In the genomic region with DNA sequence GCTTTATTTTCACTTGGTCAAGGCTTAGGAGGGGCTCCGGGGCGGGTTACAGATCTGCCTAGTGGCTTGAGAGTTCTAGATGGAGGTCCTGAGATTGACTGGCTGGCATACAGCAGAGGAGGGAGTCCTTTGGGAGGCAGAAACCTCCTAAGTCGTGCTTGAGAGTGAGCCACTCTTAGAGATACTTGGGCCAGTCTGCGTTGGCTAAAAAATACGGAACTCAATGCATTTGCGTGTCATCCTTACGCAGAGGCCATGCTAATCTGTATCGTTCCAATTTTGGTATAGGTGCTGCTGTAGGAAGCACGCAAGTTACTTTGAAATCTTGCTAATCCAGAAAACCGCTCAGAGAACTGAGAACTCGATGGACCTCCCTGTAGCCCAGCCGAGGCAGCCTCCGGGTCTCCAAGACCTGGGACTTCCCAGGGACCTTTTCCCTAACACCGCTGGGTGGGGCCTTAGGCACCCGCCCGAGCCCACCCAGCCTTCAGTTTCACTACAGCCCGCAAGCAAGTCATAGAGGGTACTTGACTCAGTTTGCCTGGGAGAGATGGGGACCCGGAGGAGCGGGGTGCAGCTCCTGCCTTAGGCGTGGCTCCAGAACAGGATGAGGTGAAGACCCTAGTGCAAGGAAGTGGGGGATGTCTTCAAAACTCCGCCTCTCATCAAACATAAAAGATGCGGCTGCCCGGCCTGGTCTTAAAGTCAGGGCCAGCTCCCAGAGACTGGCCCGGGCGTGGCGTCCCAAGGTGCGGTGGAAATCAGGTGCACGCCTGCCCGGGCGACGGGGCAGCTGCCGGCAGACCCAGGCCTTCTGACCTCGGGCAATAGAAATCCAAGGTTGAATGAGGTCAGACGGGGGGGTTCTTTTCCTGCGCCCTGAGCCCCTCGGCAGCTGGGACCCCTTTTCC, we compare ENCODE assay signal across 8 mouse cellular contexts. TPM values are rescaled to one million over a fixed set of nuclear protein-coding genes. Genes with fewer than 3 reads are reported as not detected.
A peak's percentile ranks its signal among the peaks of the same experiment; 100 is the strongest.
DNase-seq lines count a peak whose midpoint lies in the region; ATAC-seq lines count a peak whose summit lies in the region.

No protein-coding gene starts in this region.

- peak overlapping the region; percentile 94 for H3K27ac ChIP-seq in limb, embryonic 10.5 days
- peak overlapping the region; percentile 77; the same call in 1 of the 2 replicates for H3K27ac ChIP-seq in neural tube, embryonic 13.5 days (replicated peaks)

- peaks cover 59% of the 10 kb centered on the region for H3K4me1 ChIP-seq in megakaryocyte, embryonic 14.5 days
- peaks cover 56% of the 10 kb centered on the region for H3K4me1 ChIP-seq in limb, embryonic 10.5 days
- H3K4me1 ChIP-seq in neural tube, embryonic 13.5 days (replicated peaks): peaks cover 58% of the 10 kb centered on the region

- H3K36me3 ChIP-seq in megakaryocyte, embryonic 14.5 days (replicated peaks; ENCODE audit: low read length): peaks cover 57% of the 10 kb centered on the region
- no peaks in the 10 kb centered on the region for H3K36me3 ChIP-seq in limb, embryonic 10.5 days
- no peaks in the 10 kb centered on the region for H3K36me3 ChIP-seq in neural tube, embryonic 13.5 days

- 5% methylated on average over 36 of the region's 36 CpGs for WGBS in limb, embryonic 10.5 days
- 5% methylated on average over 36 of the region's 36 CpGs for WGBS in neural tube, embryonic 13.5 days

- no peaks in the 10 kb centered on the region for H3K27me3 ChIP-seq in megakaryocyte, embryonic 14.5 days (replicated peaks)
- no peaks in the 10 kb centered on the region for H3K27me3 ChIP-seq in limb, embryonic 10.5 days (ENCODE audit: low read depth, poor library complexity, severe bottlenecking)
- H3K27me3 ChIP-seq in neural tube, embryonic 13.5 days: no peaks in the 10 kb centered on the region

- peak overlapping the region; percentile 96 for H3K4me2 ChIP-seq in neural tube, embryonic 13.5 days

- H3K9me3 ChIP-seq in megakaryocyte, embryonic 14.5 days: no peaks in the 10 kb centered on the region
- H3K9me3 ChIP-seq in limb, embryonic 10.5 days (replicated peaks): no peaks in the 10 kb centered on the region
- no peaks in the 10 kb centered on the region for H3K9me3 ChIP-seq in neural tube, embryonic 13.5 days

- DNase-seq in CD4-positive, CD25-positive, alpha-beta regulatory T cell, adult 2 months (ENCODE audit: low read depth, low spot score): peak; percentile 49
- DNase-seq in limb, embryonic 10.5 days (ENCODE audit: low spot score): peak; percentile 47
- no peak for DNase-seq in left cerebral cortex, adult 18-20 months (ENCODE audit: low spot score in 2 of 2)
- DNase-seq in gastrocnemius, postnatal 25 days: no peak

- H3K4me3 ChIP-seq in megakaryocyte, embryonic 14.5 days (replicated peaks): peak overlapping the region; percentile 99
- H3K4me3 ChIP-seq in limb, embryonic 10.5 days: peak overlapping the region; percentile 75
- peak overlapping the region; percentile 69 for H3K4me3 ChIP-seq in neural tube, embryonic 13.5 days

- ATAC-seq in CD4-positive, CD25-positive, alpha-beta regulatory T cell, adult 4 months: no peak
- no peak for ATAC-seq in megakaryocyte, adult 5-6 weeks (ENCODE audit: poor library complexity, severe bottlenecking)
- ATAC-seq in neural tube, embryonic 13.5 days (ENCODE audit: low read depth): no peak

- peak overlapping the region; percentile 80 for H3K9ac ChIP-seq in neural tube, embryonic 13.5 days

RNA-seq across cellular contexts. Expression of a gene that starts 1.3 kb away (rescaled TPM):
- 100 to 1,000 TPM; 206 to 220 TPM for polyA plus RNA-seq in CD4-positive, CD25-positive, alpha-beta regulatory T cell, adult 4 months (2017; shearing (Covaris generic))
- polyA plus RNA-seq in megakaryocyte, embryonic 14.5 days (2012; ENCODE audit: insufficient read depth, low replicate concordance): 1,439 and 1,641 TPM in 2 replicates
- 464 and 549 TPM in 2 replicates for total RNA-seq in megakaryocyte, adult 5-6 weeks (2015)
- total RNA-seq in megakaryocyte, adult 5-6 weeks (2017): 759 and 878 TPM in 2 replicates
- polyA plus RNA-seq in limb, embryonic 10.5 days (2016; fragmentation: Nextera tagmentation; extraction: Ambion mirVana): 30.6 and 39.2 TPM in 2 replicates
- 12.4 and 15.5 TPM in 2 replicates for polyA plus RNA-seq in neural tube, embryonic 13.5 days (2015; fragmentation: Nextera tagmentation; extraction: Ambion mirVana)
- 10 to 100 TPM; 74.4 to 78.9 TPM for total RNA-seq in left cerebral cortex, adult 18-20 months (2021)
- total RNA-seq in gastrocnemius, postnatal 25 days (2021): 10 to 100 TPM; 51.0 to 72.0 TPM

Comparison
In these comparisons a context has a peak if more than half of its experiments do, and no peak if none do; other contexts are left out.
1. DNase-seq: peak in CD4-positive, CD25-positive, alpha-beta regulatory T cell, adult 2 months (single experiment) and limb, embryonic 10.5 days (single experiment); none in left cerebral cortex, adult 18-20 months (0 of 2) and gastrocnemius, postnatal 25 days (single experiment).
2. Peak in every context shown above with its lines, with median percentiles within 50 percentile points of each other: H3K4me3 ChIP-seq.